Mouse (Mus musculus) E14TG2a.4 (cell line): ENCODE measurements around the gene Diexf.

ENCODE experiments used
- H3K27me3 ChIP-seq: 2 replicates; pipeline ENCODE4 v1.6.1; 2014; ENCODE audit warnings: low read length, control low read depth; ENCODE audit not compliant: insufficient read depth
- H3K36me3 ChIP-seq: 2 replicates; pipeline ENCODE4 v1.6.1; 2014; ENCODE audit warnings: low read length, control low read depth; ENCODE audit not compliant: insufficient read depth
- H3K4me1 ChIP-seq: replicated peaks from 2 replicates; pipeline ENCODE4 v1.6.1; 2014; ENCODE audit warnings: low read depth, low read length, control low read depth
- H3K4me3 ChIP-seq: replicated peaks from 2 replicates; pipeline ENCODE4 v1.5.1; 2014; ENCODE audit warnings: mild to moderate bottlenecking, low read length
- H3K9me3 ChIP-seq: 2 replicates; pipeline ENCODE4 v1.6.1; 2014; ENCODE audit warnings: low read length, control low read depth
- CTCF ChIP-seq: conservative IDR thresholded peaks from 2 replicates; pipeline ENCODE4 v1.5.1; 2014; ENCODE audit warnings: low read length
- NANOG ChIP-seq: IDR thresholded peaks from 2 replicates; pipeline ENCODE4 v1.6.1; 2014; ENCODE audit warnings: borderline replicate concordance, low read length, mixed read lengths
- POU5F1 ChIP-seq: IDR thresholded peaks from 2 replicates; pipeline ENCODE4 v1.6.1; 2014; ENCODE audit warnings: low read length, borderline replicate concordance

The Diexf gene

GRCm38 (mm10) chr1:193089211-193089610 is 40.9 kb downstream of the Diexf start:
- Histone ChIP-seq H3K9me3 (no peaks in the 10 kb centered on the region), H3K4me1 (no peaks in the 10 kb centered on the region; the same call in 1 of the 2 replicates), H3K27me3 (no peaks in the 10 kb centered on the region), H3K36me3 (no peaks in the 10 kb centered on the region), H3K4me3 (no peak overlapping the region)
- no peak for TF ChIP-seq POU5F1
- TF ChIP-seq NANOG = no peak
- no peak for TF ChIP-seq CTCF

GRCm38 (mm10) chr1:193086842-193087476 is 43.1 kb downstream of the Diexf start:
- no peaks in the 10 kb centered on the region for H3K27me3 ChIP-seq
- H3K9me3 ChIP-seq = no peaks in the 10 kb centered on the region
- H3K4me1 ChIP-seq = no peaks in the 10 kb centered on the region; the same call in 1 of the 2 replicates
- no peak overlapping the region for H3K4me3 ChIP-seq
- no peaks in the 10 kb centered on the region for H3K36me3 ChIP-seq
- TF ChIP-seq CTCF = no peak

- H3K4me1 ChIP-seq = no peaks in the 10 kb centered on the region; the same call in 1 of the 2 replicates
- TF ChIP-seq CTCF = no peak
- no peak for TF ChIP-seq NANOG
- TF ChIP-seq POU5F1 = no peak
- no peaks in the 10 kb centered on the region for H3K9me3 ChIP-seq
- H3K27me3 ChIP-seq = no peaks in the 10 kb centered on the region
- H3K36me3 ChIP-seq = no peaks in the 10 kb centered on the region
- H3K4me3 ChIP-seq = no peak overlapping the region
Observed at GRCm38 (mm10) chr1:193086111-193086841, 43.8 kb downstream of the Diexf start.

GRCm38 (mm10) chr1:193085541-193086020 is 44.5 kb downstream of the Diexf start:
- Histone ChIP-seq H3K27me3 (no peaks in the 10 kb centered on the region), H3K36me3 (no peaks in the 10 kb centered on the region), H3K9me3 (no peaks in the 10 kb centered on the region), H3K4me3 (no peak overlapping the region), H3K4me1 (no peaks in the 10 kb centered on the region; the same call in 1 of the 2 replicates)
- TF ChIP-seq CTCF (no peak), POU5F1 (no peak), NANOG (no peak)

GRCm38 (mm10) chr1:193084016-193084415 is 46.1 kb downstream of the Diexf start:
- H3K4me1 ChIP-seq = no peaks in the 10 kb centered on the region
- 0 out of 2 replicates have a peak, but pooled peaks cover 3% of the 10 kb centered on the region for H3K9me3 ChIP-seq
- H3K27me3 ChIP-seq = no peaks in the 10 kb centered on the region
- H3K36me3 ChIP-seq = no peaks in the 10 kb centered on the region
- TF ChIP-seq NANOG (no peak), CTCF (peak; percentile 24; the same call in 1 of the 2 replicates)
- no peak overlapping the region for H3K4me3 ChIP-seq

GRCm38 (mm10) chr1:193083051-193083450 is 47.0 kb downstream of the Diexf start:
- H3K36me3 ChIP-seq = no peaks in the 10 kb centered on the region
- no peak for TF ChIP-seq NANOG
- TF ChIP-seq POU5F1 = no peak
- no peak for TF ChIP-seq CTCF

GRCm38 (mm10) chr1:193082311-193082921 is 47.7 kb downstream of the Diexf start:
- no peak overlapping the region for H3K4me3 ChIP-seq
- no peaks in the 10 kb centered on the region for H3K4me1 ChIP-seq
- H3K9me3 ChIP-seq = 0 out of 2 replicates have a peak, but pooled peaks cover 4% of the 10 kb centered on the region
- no peaks in the 10 kb centered on the region for H3K27me3 ChIP-seq
- TF ChIP-seq POU5F1 = no peak
- TF ChIP-seq CTCF = no peak
- TF ChIP-seq NANOG = no peak
- H3K36me3 ChIP-seq = no peaks in the 10 kb centered on the region

More at GRCm38 (mm10) chr1:193083051-193083450, 47.0 kb downstream of the Diexf start:
- H3K4me3 ChIP-seq = no peak overlapping the region
- H3K4me1 ChIP-seq = no peaks in the 10 kb centered on the region
- H3K9me3 ChIP-seq = 0 out of 2 replicates have a peak, but pooled peaks cover 4% of the 10 kb centered on the region
- H3K27me3 ChIP-seq = no peaks in the 10 kb centered on the region

- TF ChIP-seq NANOG = no peak
- no peak for TF ChIP-seq POU5F1
- no peak for TF ChIP-seq CTCF
- Histone ChIP-seq H3K27me3 (no peaks in the 10 kb centered on the region), H3K36me3 (no peaks in the 10 kb centered on the region), H3K4me3 (no peak overlapping the region), H3K9me3 (no peaks in the 10 kb centered on the region), H3K4me1 (no peaks in the 10 kb centered on the region; the same call in 1 of the 2 replicates)
Observed at GRCm38 (mm10) chr1:193062618-193063017, 67.5 kb downstream of the Diexf start.
